Mouse (Mus musculus): Measurements from ENCODE around the gene Prps1. TPM values are rescaled to one million over a fixed set of nuclear protein-coding genes. Genes with fewer than 3 reads are reported as not detected.
"Not testable (repeated sequence)": the region's sequence is repeated elsewhere in the genome, so short reads cannot be mapped to it uniquely, and the experiment has no call there.

Gene Prps1
- total RNA-seq, 2 experiments from 2014 or later: 57.5 to 70.6 TPM

- DNase-seq (ENCODE audit: low spot score in 2 of 2): no peak
Observed at GRCm38 (mm10) chrX:140501401-140502301, 45.2 kb downstream of the Prps1 start.

DNA sequence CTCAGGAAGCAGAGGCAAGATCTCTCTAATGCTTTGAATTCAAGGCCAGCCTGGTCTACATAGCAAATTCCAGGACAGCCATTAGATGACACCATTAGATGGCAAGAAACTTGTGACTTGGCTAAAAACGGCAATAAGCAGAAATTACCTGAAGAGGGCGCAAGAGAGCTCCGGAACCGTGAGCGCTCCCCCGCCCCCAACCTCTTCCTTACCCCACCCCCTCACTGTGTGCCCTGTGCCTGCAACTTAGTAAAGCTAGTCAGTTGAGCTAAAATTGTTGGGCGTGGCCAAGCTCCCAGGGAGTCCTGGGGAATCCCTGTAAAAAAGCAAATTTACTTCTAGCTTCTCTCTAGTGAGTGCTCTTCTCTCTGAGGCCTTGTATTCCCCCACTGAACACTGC is 47.5 kb downstream of the Prps1 start:
- peak; percentile 36 to 52 for DNase-seq (ENCODE audit: low spot score in 2 of 2)

DNA sequence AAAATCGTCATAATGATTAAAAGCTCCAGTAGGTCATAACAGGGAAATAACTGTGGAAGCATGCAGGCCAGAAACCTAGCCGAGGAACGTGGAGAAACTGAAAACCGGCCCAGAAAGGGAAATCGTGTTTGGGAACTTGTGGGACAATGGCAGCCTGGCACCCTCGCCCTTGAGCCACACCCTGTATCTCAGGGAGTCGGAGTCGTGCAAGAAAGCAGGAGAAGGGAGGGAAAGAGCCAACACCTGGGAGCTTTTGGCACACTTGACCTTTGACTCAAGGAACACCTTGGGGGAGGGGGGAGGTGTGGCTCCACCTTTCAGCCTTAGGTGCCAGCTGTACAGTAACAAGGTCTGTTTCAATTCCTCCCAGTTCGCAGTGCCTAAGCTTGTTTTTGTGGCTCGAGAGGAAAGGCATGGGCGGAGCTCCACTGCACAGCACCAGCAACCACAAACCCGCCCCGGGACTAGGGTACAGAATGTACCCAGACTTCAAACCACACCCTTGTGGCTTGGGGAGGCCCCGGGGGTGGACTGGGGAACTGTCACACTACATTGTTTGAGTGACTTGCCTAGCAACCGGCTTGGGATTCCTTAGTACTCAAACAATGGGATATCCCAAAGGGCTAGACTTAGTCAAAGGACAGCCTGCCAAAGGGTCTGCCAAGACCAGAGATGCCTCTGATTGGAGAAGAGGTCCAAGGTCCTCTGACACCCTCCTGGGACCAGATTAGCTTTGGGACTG is 49.3 kb downstream of the Prps1 start:
- peak in 1 of 2 experiments; percentile 10 for DNase-seq (ENCODE audit: low spot score in 2 of 2)

DNA sequence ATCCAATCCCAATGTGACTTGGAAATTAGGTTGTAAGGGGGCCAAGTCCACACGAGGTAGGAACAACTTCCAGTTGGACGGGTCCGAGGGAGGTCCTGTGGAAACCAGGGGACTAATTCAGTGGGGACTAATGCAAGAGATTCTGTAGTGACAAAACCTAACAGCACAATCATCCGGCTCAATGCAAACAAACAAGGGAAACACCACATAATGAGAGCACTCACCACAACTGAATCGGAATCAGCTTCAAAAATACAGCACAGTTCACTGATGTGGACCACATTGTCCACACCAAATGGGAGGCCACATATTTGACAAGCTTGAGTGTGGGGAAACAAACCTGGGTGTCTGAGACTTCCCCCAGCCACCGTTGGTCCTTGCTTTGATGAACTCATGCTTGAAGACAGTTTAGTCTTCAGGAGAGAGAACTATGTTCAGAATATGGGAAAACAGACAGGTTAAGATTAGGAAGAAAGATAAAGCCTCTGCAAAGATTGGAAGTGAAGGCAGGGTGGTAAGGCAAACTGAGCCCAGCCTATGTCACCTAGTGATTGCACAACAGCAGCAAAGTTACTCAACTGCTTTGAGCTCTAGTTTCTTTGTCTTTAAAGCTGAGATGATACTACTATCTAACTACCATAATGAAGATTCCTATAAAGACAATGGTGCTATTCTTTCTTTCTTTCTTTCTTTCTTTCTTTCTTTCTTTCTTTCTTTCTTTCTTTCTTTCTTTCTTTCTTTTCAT is 50.2 kb downstream of the Prps1 start:
- DNase-seq (ENCODE audit: low spot score in 2 of 2): no peak

DNA sequence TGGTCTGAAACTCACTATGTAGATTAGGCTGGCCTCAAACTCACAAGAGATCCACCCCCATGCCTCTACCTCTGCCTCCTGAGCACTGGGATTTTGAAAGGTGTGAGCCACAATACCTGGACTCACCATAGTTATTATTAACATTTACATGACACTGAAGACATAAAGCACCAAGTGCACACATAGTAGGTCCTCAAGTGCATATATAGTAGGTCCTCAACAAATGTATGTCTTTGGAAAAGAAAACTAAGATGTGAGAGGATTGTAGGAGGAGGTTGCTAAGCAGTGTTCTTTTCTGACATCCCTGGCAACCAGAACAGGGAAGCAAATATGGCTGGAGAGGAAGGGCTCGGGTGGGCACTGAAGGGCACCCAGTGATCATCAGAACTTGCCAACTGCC is 51.0 kb downstream of the Prps1 start:
- no peak for DNase-seq (ENCODE audit: low spot score in 2 of 2)

DNA sequence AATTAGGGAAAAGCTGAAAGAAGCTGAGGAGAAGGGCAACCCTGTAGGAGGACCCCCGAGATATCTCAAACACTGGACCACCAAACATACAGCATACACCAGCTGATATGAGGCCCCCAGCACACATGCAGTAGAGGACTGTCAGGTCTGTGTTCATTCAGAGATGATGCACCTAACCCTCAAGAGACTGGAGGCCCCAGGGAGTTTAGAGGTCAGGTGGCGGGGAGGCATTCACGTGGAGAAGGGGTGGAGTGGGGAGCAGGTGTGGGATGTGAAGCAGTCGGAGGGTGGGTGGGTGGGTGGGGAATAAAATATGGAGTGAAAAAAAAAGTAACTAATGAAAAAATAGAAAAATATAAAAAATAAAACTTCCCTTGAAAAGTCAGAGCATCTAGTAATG is 52.4 kb downstream of the Prps1 start:
- DNase-seq (ENCODE audit: low spot score in 2 of 2): not testable (repeated sequence)

GRCm38 (mm10) chrX:140509817-140510216 is 53.4 kb downstream of the Prps1 start:
- no peak for DNase-seq (ENCODE audit: low spot score in 2 of 2)

- DNase-seq (ENCODE audit: low spot score in 2 of 2): peak; percentile 32 to 49
Observed at GRCm38 (mm10) chrX:140510696-140511429, 54.5 kb downstream of the Prps1 start.

- no peak for DNase-seq (ENCODE audit: low spot score in 2 of 2)
Observed at GRCm38 (mm10) chrX:140511687-140512651, 55.6 kb downstream of the Prps1 start.

DNA sequence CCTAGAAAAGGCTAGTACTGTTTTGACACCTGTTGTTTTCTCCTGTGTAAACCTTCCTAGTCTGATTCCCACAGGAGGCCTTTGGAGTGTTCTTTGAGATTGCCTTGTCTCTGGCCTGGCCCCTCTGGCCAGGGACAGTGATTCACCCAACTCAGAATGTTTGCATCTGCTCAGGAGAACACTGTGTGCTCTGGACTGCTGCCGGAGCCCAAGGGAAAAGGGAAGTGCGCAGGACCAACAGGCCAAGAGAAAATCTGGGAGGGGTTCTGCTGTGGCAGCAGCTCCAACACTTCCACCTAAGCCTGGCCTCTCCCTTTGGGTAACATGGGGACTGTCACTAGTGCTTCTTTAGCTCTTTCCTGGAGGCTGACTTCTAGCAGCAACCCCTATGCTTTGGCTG is 57.0 kb downstream of the Prps1 start:
- DNase-seq (ENCODE audit: low spot score in 2 of 2): no peak

GRCm38 (mm10) chrX:140518351-140518750 is 61.9 kb downstream of the Prps1 start:
- DNase-seq (ENCODE audit: low spot score in 2 of 2): no peak

GRCm38 (mm10) chrX:140520146-140521102 is 64.0 kb downstream of the Prps1 start:
- DNase-seq (ENCODE audit: low spot score in 2 of 2): peak; percentile 69 to 73

DNA sequence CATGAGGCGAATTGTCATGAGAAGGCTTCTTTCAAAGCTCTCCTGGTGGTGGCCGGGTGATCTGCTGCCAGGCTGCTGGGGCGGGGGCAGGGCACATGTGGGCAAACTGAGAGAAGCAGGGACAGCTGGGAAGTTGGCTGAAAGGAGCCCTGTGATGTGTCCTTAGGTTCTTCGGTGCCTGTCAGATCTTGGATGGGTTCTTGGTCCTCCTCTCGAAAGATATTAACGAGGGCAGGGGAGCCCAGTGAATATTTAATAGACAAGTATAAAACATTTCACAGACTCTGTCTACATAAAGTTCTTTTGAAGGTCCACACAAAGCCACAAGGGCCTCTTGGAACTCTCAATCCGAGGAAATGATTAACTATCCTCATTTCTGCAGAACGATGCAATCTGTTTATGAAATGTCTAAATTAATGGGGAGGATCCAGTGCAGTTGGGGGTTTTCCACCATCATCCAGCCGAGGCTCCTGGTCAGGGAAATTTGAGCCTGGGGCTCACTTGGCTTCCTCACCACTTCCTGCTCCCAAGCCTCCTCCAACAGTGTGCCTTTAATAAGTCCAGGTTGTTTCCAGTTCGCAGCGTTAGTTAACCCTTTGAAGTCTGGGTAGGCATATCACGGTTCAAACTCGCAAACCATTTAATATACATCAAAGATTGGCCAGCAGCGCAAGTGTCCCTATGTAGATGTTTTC is 65.8 kb downstream of the Prps1 start:
- DNase-seq (ENCODE audit: low spot score in 2 of 2): no peak

GRCm38 (mm10) chrX:140524231-140524630 is 67.8 kb downstream of the Prps1 start:
- DNase-seq (ENCODE audit: low spot score in 2 of 2): no peak

All from layer of hippocampus, postnatal 10 days (tissue).